Mouse (Mus musculus): Measurements from ENCODE around the gene Zfp536. TPM values are rescaled to one million over a fixed set of nuclear protein-coding genes. Genes with fewer than 3 reads are reported as not detected.

Zfp536 gene
- polyA plus RNA-seq, 1 experiment from 2014 or later, result 9.2 TPM

DNA sequence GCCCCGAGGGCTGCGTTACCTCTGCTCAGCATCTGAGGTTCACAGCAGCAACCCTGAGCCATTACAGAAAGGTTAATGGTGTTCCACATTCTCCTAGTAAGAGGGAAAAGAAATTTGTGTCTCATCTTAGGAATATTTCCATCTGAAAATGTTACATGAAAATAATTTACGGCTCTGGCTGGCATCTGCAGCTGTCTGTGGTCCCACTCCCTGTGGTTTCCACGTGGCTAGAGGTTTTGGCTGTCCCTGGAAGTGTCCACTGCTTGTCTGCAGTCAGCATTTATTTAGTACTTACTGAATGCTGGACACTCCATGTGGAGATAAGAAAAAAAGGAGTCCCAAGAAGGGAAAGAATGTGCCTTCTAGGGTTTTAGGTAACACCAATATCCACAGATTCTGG, 15.3 kb upstream of the Zfp536 start:
- 71% methylated on average over 4 of the region's 4 CpGs for WGBS
- no peak for ATAC-seq (ENCODE audit: low FRiP score, low TSS enrichment)

GRCm38 (mm10) chr7:37775502-37775901, 2.1 kb upstream of the Zfp536 start:
- Histone ChIP-seq H3K4me2 (replicated peaks; ENCODE audit: low read depth, low read length) (no peak overlapping the region), H3K4me3 (ENCODE audit: low read length) (no peak overlapping the region), H3K9ac (ENCODE audit: low read depth, low read length) (no peak overlapping the region), H3K27me3 (ENCODE audit: control insufficient read depth, insufficient read depth, low read length) (peaks cover 43% of the 10 kb centered on the region), H3K27ac (ENCODE audit: low read depth, low read length) (no peak overlapping the region), H3K9me3 (ENCODE audit: control insufficient read depth, low read length) (no peaks in the 10 kb centered on the region), H3K36me3 (ENCODE audit: control insufficient read depth, insufficient read depth, low read length) (no peaks in the 10 kb centered on the region), H3K4me1 (ENCODE audit: control insufficient read depth, insufficient read depth, low read length) (no peaks in the 10 kb centered on the region)
- WGBS, result 2% methylated on average over 15 of the region's 15 CpGs
- ATAC-seq (ENCODE audit: low FRiP score, low TSS enrichment), result 0 out of 2 replicates have a peak, but pooled peaks have one; percentile 11

More for the DNA sequence above, 15.3 kb upstream of the Zfp536 start:
- Histone ChIP-seq H3K4me2 (replicated peaks; ENCODE audit: low read depth, low read length) (no peak overlapping the region), H3K9ac (ENCODE audit: low read depth, low read length) (no peak overlapping the region), H3K27ac (ENCODE audit: low read depth, low read length) (no peak overlapping the region), H3K9me3 (ENCODE audit: control insufficient read depth, low read length) (no peaks in the 10 kb centered on the region), H3K36me3 (ENCODE audit: control insufficient read depth, insufficient read depth, low read length) (no peaks in the 10 kb centered on the region), H3K4me1 (ENCODE audit: control insufficient read depth, insufficient read depth, low read length) (no peaks in the 10 kb centered on the region), H3K27me3 (ENCODE audit: control insufficient read depth, insufficient read depth, low read length) (no peaks in the 10 kb centered on the region), H3K4me3 (ENCODE audit: low read length) (no peak overlapping the region)

DNA sequence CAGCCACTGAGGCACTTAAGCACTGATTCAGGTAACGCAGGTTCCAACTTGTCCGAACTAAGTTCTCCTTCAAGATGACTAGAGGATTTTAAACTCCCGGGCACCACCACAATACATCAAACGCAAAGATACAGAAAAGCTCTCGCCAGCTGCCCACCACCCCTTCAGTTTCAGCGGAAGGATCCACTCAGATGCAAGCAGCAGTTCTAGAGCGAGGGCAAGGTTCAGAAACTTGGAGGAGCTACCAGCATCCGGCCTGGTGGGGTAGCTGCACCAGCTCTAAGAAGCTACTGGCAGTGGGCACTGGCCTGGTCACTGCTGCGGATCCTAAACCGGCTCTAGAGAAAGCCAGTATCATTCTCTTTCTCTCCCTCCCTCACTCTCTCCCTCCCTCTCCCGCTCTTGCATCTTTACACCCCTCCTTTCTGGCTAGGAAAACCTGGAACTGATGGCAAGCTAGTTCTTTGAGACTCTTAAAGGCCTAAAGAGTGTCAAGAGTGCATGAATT, 1.1 kb upstream of the Zfp536 start:
- Histone ChIP-seq H3K4me1 (ENCODE audit: control insufficient read depth, insufficient read depth, low read length) (no peaks in the 10 kb centered on the region; the same call in 1 of the 2 replicates), H3K36me3 (ENCODE audit: control insufficient read depth, insufficient read depth, low read length) (no peaks in the 10 kb centered on the region), H3K27me3 (ENCODE audit: control insufficient read depth, insufficient read depth, low read length) (peaks cover 44% of the 10 kb centered on the region), H3K27ac (ENCODE audit: low read depth, low read length) (no peak overlapping the region), H3K9ac (ENCODE audit: low read depth, low read length) (no peak overlapping the region), H3K4me2 (replicated peaks; ENCODE audit: low read depth, low read length) (no peak overlapping the region), H3K4me3 (ENCODE audit: low read length) (no peak overlapping the region), H3K9me3 (ENCODE audit: control insufficient read depth, low read length) (no peaks in the 10 kb centered on the region)
- WGBS, result 35% methylated on average over 11 of the region's 11 CpGs
- no peak for ATAC-seq (ENCODE audit: low FRiP score, low TSS enrichment)

GRCm38 (mm10) chr7:37773906-37774305, 465 bp upstream of the Zfp536 start:
- no peak overlapping the region for H3K4me3 ChIP-seq (ENCODE audit: low read length)
- no peaks in the 10 kb centered on the region for H3K36me3 ChIP-seq (ENCODE audit: control insufficient read depth, insufficient read depth, low read length)
- H3K9me3 ChIP-seq (ENCODE audit: control insufficient read depth, low read length), result no peaks in the 10 kb centered on the region
- H3K9ac ChIP-seq (ENCODE audit: low read depth, low read length), result no peak overlapping the region
- H3K4me2 ChIP-seq (replicated peaks; ENCODE audit: low read depth, low read length), result peak overlapping the region; percentile 95; the same call in 1 of the 2 replicates
- no peak overlapping the region for H3K27ac ChIP-seq (ENCODE audit: low read depth, low read length)
- ATAC-seq (ENCODE audit: low FRiP score, low TSS enrichment), result no peak
- H3K4me1 ChIP-seq (ENCODE audit: control insufficient read depth, insufficient read depth, low read length), result peaks cover 3% of the 10 kb centered on the region; the same call in 1 of the 2 replicates
- WGBS, result 11% methylated on average over 5 of the region's 5 CpGs
- peaks cover 47% of the 10 kb centered on the region for H3K27me3 ChIP-seq (ENCODE audit: control insufficient read depth, insufficient read depth, low read length)

- Histone ChIP-seq H3K27me3 (ENCODE audit: control insufficient read depth, insufficient read depth, low read length) (peaks cover 59% of the 10 kb centered on the region), H3K36me3 (ENCODE audit: control insufficient read depth, insufficient read depth, low read length) (no peaks in the 10 kb centered on the region), H3K9me3 (ENCODE audit: control insufficient read depth, low read length) (no peaks in the 10 kb centered on the region), H3K27ac (ENCODE audit: low read depth, low read length) (no peak overlapping the region), H3K4me2 (replicated peaks; ENCODE audit: low read depth, low read length) (peak overlapping the region; percentile 95), H3K4me1 (ENCODE audit: control insufficient read depth, insufficient read depth, low read length) (peaks cover 5% of the 10 kb centered on the region; the same call in 1 of the 2 replicates), H3K4me3 (ENCODE audit: low read length) (peak overlapping the region; percentile 55), H3K9ac (ENCODE audit: low read depth, low read length) (peak overlapping the region; percentile 61; the same call in 1 of the 2 replicates)
- WGBS, result 2% methylated on average over 46 of the region's 46 CpGs
- no peak for ATAC-seq (ENCODE audit: low FRiP score, low TSS enrichment)
These were observed 797 bp downstream of the Zfp536 start for GRCm38 (mm10) chr7:37772376-37773311.

DNA sequence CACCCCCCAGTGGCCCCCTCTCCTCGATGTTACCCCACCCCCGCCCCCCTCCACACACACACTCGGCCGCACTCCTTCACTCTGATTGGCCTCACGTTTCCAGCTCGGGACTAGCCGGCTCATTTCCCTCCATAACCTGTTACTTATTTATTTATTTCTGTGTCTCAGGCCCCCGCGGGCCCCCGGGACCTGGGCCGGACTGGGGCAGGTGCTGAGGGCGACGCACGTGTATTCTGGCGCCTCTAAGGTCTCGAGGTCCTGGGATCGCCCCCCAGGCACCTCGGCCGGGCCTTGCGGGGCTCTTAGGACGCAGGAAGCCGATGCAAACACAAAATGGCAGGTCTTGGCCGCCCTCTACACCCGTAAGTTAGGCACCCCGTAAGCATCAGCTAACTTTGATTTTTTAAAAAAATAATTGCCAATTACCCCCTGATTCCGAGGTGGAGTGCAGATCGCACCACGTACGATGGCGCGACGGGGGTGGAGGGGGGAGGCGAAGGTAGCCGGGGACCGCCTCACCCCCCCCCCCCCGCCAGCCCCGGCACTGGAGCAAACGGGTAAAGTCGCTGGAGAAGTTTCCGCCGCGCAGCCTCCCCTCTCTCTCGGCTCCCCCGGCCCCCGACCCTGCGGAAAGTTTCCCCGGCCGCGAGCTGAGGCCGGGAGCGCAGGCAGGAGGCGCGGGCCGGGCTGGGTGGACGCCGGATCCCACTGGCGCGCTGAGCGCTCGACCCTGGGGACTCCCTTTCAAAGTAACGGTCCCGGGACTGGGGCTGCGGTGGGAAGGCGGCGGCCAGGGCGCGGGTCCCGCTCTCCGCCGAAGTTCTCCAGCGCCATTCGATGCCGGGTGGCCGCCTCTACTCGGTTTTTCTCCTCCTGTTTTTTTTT, 1.7 kb downstream of the Zfp536 start:
- H3K36me3 ChIP-seq (ENCODE audit: control insufficient read depth, insufficient read depth, low read length), result no peaks in the 10 kb centered on the region
- H3K4me3 ChIP-seq (ENCODE audit: low read length), result peak overlapping the region; percentile 55
- H3K9me3 ChIP-seq (ENCODE audit: control insufficient read depth, low read length), result no peaks in the 10 kb centered on the region
- peaks cover 5% of the 10 kb centered on the region; the same call in 1 of the 2 replicates for H3K4me1 ChIP-seq (ENCODE audit: control insufficient read depth, insufficient read depth, low read length)
- H3K27ac ChIP-seq (ENCODE audit: low read depth, low read length), result 0 out of 2 replicates have a peak overlapping the region, but pooled peaks have one; percentile 59
- peak overlapping the region; percentile 95 for H3K4me2 ChIP-seq (replicated peaks; ENCODE audit: low read depth, low read length)
- ATAC-seq (ENCODE audit: low FRiP score, low TSS enrichment), result peak; percentile 25
- H3K27me3 ChIP-seq (ENCODE audit: control insufficient read depth, insufficient read depth, low read length), result peaks cover 65% of the 10 kb centered on the region
- peak overlapping the region; percentile 61 for H3K9ac ChIP-seq (ENCODE audit: low read depth, low read length)
- under 1% methylated on average over 70 of the region's 75 CpGs for WGBS

- peaks cover 5% of the 10 kb centered on the region; the same call in 1 of the 2 replicates for H3K4me1 ChIP-seq (ENCODE audit: control insufficient read depth, insufficient read depth, low read length)
- no peak overlapping the region; the same call in 1 of the 2 replicates for H3K27ac ChIP-seq (ENCODE audit: low read depth, low read length)
- H3K36me3 ChIP-seq (ENCODE audit: control insufficient read depth, insufficient read depth, low read length), result no peaks in the 10 kb centered on the region
- H3K9me3 ChIP-seq (ENCODE audit: control insufficient read depth, low read length), result no peaks in the 10 kb centered on the region
- WGBS, result under 1% methylated on average over 57 of the region's 57 CpGs
- peak overlapping the region; percentile 57 for H3K9ac ChIP-seq (ENCODE audit: low read depth, low read length)
- peak; percentile 85 for ATAC-seq (ENCODE audit: low FRiP score, low TSS enrichment)
- peaks cover 66% of the 10 kb centered on the region for H3K27me3 ChIP-seq (ENCODE audit: control insufficient read depth, insufficient read depth, low read length)
- H3K4me2 ChIP-seq (replicated peaks; ENCODE audit: low read depth, low read length), result peak overlapping the region; percentile 95
- H3K4me3 ChIP-seq (ENCODE audit: low read length), result peak overlapping the region; percentile 55
These were observed 2.9 kb downstream of the Zfp536 start for GRCm38 (mm10) chr7:37770400-37771050.
